Mouse (Mus musculus) leukemia stem cell, adult 10-12 weeks (primary cell): ENCODE results near the gene Tgfb2. TPM values are rescaled to one million over a fixed set of nuclear protein-coding genes. Genes with fewer than 3 reads are reported as not detected.

ENCODE experiments used
- polyA plus RNA-seq: library from polyadenylated mRNA; stranded (reverse); fragments of >175 nt; gene quantifications from 2 replicates; pipeline ENCODE4 v1.2.3, GENCODE M21; 2012; ENCODE audit warnings: low replicate concordance

Tgfb2 gene
- 0.15 and 0.22 TPM in 2 replicates for polyA plus RNA-seq

GRCm38 (mm10) chr1:186705915-186706248 is at the start of gene Tgfb2:
Gene Tgfb2 (minus strand): TSS chr1:186705989.

GRCm38 (mm10) chr1:186748724-186749653 is 43.2 kb upstream of the Tgfb2 start, which contains the start of gene Rrp15:
Gene Rrp15 (minus strand): TSS chr1:186749358.

Other genes starting within 250 kb of the Tgfb2 start
- gene Rrp15, start 43.4 kb upstream of the Tgfb2 start, polyA plus RNA-seq, result 3.4 and 4.7 TPM in 2 replicates